Mouse (Mus musculus) olfactory bulb, adult 2 months (tissue): ENCODE data around the gene Trim25. TPM values are rescaled to one million over a fixed set of nuclear protein-coding genes. Genes with fewer than 3 reads are reported as not detected.

Source experiments
- H3K27ac ChIP-seq: fragments of 200-500 bp; 2 replicates; pipeline ENCODE4 v1.5.1; 2012; ENCODE audit warnings: low read depth, low read length; ENCODE audit not compliant: insufficient read depth
- H3K4me1 ChIP-seq: fragments of 200-500 bp; 2 replicates; pipeline ENCODE4 v1.6.1; 2012; ENCODE audit warnings: low read length; ENCODE audit not compliant: control insufficient read depth, insufficient read depth
- H3K4me3 ChIP-seq: fragments of 200-500 bp; 2 replicates; pipeline ENCODE4 v1.5.1; 2012; ENCODE audit warnings: mild to moderate bottlenecking, low read depth, low read length, moderate library complexity; ENCODE audit not compliant: insufficient read depth
- CTCF ChIP-seq: fragments of 200-500 bp; IDR thresholded peaks from 2 replicates; pipeline ENCODE4 v1.5.1; 2012; ENCODE audit warnings: low read depth, mild to moderate bottlenecking, low read length, moderate library complexity; ENCODE audit not compliant: insufficient read depth
- POLR2A ChIP-seq: fragments of 200-500 bp; IDR thresholded peaks from 2 replicates; pipeline ENCODE4 v1.6.1; 2012; ENCODE audit warnings: mild to moderate bottlenecking, low read depth, low read length, moderate library complexity; ENCODE audit not compliant: insufficient read depth
- WGBS: fragments of 180-500 bp; shearing (Covaris S2); methylation state at CpG from one replicate; pipeline ENCODE4 v1.1.7; 2018; 5-methylcytosine and 5-hydroxymethylcytosine counted together
- polyA plus RNA-seq: library from polyadenylated mRNA; stranded (reverse); fragments of >200 nt; gene quantifications from 2 replicates; pipeline ENCODE4 v1.2.4, GENCODE M21; 2012; ENCODE audit warnings: low replicate concordance; ENCODE audit not compliant: missing spikeins, insufficient read depth, insufficient read length

Gene Trim25
- not detected in 2 replicates for polyA plus RNA-seq

DNA sequence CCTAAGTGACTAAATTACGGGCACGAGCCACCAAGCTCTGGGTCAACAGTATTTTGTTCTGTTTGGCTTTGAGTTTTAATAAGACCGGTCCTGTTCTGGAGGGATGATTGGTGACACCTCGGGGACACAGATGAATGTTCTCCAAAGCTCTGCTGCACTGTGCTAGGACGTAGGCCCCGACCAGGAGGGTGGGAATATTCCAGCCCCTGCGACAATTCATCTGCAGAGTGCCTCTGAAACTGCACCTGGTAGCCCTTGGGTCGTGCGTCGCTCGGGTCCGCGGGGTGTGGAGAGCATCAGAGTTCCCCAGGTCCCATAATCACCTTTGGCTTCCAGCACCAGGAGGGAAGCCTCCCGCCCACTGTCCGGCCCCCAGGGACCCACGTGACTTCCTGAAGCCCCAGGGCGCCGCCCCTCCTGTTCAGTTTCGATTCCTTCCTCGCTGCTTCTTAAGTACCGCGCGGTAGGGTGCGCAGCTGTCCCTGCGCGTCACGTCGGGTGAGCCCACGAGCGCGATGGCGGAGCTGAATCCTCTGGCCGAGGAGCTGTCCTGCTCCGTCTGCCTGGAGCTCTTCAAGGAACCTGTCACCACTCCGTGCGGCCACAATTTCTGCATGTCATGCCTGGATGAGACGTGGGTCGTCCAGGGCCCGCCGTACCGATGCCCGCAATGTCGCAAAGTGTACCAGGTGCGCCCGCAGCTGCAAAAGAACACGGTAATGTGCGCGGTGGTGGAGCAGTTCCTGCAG, at the start of gene Trim25:
Gene Trim25, plus strand, starts transcription at position 403 of the 749 bp plus-strand sequence.
- WGBS, result 5% methylated on average over 48 of the region's 48 CpGs
- Histone ChIP-seq H3K4me3 (peak within 1 kb of the TSS; percentile 42), H3K4me1 (no peaks in the 10 kb centered on the region; the same call in 1 of the 2 replicates), H3K27ac (no peak within 1 kb of the TSS)
- no peak for TF ChIP-seq POLR2A
- no peak for TF ChIP-seq CTCF

DNA sequence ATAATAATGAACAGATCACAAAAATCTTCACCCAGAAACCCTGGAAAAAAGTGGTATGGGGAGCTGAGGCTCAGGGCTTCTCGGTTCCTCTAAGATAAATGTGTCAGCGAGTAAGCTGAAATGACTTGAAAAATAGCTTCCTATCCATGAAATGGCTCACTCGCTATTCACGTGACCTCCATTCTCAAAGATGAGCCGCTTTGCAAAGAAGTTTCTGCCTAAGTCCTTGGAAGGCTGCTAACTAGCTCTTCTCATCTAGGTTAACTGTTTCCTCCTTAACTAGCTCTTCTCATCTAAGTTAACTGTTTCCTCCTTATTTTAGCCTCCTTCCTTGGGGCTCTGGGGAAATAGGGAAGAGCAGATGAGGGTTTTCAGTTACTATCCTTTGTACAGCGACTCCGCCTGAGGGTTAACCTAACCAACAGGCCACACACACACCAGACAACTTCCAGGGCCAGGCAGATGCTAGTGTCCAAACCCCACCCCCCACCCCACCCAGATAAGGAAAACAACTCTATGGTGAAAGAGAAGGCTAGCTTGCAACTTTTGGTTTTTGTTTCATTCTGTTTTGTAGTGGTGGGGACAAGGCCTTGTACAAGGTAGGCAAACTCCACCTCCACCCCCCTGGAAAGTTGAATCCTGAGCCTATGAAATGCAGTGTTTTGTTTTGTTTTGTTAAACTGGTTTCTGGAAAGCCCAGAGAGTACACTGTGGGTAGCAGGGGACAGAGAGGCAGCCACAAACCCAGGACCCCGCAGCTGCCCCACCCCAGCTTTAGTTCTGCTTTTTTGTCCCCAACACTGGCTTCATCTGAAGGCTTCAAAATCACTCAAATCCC, 49.2 kb upstream of the Trim25 start:
- peaks cover 20% of the 10 kb centered on the region; the same call in 1 of the 2 replicates for H3K4me1 ChIP-seq
- 92% methylated on average over 8 of the region's 8 CpGs for WGBS
- no peak for TF ChIP-seq CTCF
- no peak for TF ChIP-seq POLR2A
- H3K4me3 ChIP-seq, result no peak overlapping the region
- no peak overlapping the region for H3K27ac ChIP-seq

DNA sequence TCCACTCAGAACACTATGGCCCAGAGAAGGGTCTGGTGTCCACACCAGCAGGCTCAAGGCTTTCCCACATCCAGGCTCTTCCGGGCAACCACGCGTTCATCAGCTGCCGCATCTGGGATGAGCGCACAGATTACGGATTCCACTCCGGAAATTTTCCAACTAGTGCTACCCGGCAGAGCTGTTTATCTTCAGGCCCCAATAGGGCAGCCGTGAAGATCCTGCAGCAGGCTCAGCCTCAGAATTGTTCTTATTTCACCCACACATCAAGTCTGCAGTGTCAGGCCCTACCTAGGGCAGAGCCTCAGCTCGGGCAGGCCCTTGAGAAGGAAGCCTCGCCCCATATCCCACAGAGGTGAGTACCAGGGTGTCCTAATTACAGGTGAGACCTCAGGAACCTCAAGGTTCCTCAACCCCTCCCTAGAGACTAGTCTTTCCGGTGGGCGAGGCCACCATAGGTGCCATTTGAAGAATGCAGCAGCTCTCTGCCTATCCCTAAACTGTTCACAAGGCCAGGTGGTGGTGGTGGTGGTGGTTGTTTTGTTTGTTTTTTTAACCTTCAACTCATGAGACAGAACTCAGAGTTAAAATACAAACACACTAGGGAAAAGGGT, 48.4 kb upstream of the Trim25 start:
- Histone ChIP-seq H3K4me1 (peaks cover 20% of the 10 kb centered on the region; the same call in 1 of the 2 replicates), H3K4me3 (no peak overlapping the region), H3K27ac (no peak overlapping the region)
- TF ChIP-seq CTCF (no peak), POLR2A (no peak)
- 89% methylated on average over 13 of the region's 13 CpGs for WGBS

DNA sequence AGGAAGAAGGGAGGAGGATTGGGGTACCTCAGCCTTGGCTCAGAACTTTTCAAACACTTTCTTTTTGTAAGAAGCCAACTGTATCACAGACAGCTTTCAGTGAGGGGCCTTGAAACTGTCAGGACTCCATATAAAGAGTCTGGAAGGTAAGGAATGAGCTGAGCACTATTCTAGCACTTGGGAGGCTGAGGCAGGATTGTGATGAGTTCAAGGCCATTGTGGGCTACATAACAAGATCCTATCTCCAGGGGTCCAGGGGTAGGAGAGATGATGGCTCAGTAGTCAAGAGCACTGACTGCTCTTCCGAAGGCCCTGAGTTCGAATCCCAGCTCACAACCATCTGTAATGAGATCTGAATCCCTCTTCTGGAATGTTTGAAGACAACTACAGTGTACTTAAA, 47.6 kb upstream of the Trim25 start:
- H3K4me1 ChIP-seq, result peaks cover 20% of the 10 kb centered on the region; the same call in 1 of the 2 replicates
- no peak for TF ChIP-seq POLR2A
- TF ChIP-seq CTCF, result no peak
- no peak overlapping the region for H3K27ac ChIP-seq
- WGBS, result 96% methylated on average over 2 of the region's 2 CpGs
- no peak overlapping the region for H3K4me3 ChIP-seq

DNA sequence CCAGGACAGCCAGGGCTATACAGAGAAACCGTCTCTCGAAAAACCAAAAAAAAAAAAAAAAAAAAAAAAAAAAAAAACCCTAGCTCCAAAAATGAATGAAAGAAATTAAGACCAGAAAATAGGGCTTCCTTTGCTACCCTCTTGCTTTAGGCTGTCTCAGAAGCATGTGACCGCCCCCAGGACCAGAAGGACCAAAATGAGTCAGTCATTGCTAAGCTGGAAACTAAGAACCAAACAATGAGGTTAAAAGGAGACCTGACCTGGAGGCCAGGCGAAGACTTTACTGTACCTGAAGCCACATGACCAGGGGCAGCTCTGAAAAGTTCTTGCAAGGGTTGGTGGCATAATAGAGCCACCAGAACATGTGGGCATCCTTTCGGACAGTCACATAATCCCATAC, 47.1 kb upstream of the Trim25 start:
- 91% methylated on average over 5 of the region's 5 CpGs for WGBS
- Histone ChIP-seq H3K4me1 (peaks cover 20% of the 10 kb centered on the region; the same call in 1 of the 2 replicates), H3K4me3 (no peak overlapping the region), H3K27ac (no peak overlapping the region)
- TF ChIP-seq CTCF (no peak), POLR2A (no peak)

DNA sequence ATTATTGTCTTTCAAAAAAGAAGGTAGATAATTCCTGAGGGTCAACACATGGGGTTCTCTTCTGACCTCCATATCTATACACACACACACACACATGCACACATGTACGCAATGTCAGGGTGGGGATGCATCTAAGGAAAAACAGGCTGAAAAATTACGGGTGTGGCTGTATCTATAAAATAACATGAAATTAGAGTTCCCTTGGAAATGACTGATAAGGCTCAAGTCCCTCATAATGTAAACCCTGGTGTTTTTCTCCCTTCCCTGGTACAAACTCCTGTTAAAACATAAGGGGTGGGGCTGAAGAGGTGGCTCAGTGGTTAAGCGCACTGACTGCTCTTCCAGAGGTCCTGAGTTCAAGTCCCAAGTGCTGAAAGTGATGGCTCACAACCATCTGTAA, 45.6 kb upstream of the Trim25 start:
- WGBS, result 91% methylated on average over 3 of the region's 3 CpGs
- Histone ChIP-seq H3K4me1 (peaks cover 16% of the 10 kb centered on the region; the same call in 1 of the 2 replicates), H3K4me3 (no peak overlapping the region), H3K27ac (no peak overlapping the region)
- no peak for TF ChIP-seq POLR2A
- TF ChIP-seq CTCF, result no peak

DNA sequence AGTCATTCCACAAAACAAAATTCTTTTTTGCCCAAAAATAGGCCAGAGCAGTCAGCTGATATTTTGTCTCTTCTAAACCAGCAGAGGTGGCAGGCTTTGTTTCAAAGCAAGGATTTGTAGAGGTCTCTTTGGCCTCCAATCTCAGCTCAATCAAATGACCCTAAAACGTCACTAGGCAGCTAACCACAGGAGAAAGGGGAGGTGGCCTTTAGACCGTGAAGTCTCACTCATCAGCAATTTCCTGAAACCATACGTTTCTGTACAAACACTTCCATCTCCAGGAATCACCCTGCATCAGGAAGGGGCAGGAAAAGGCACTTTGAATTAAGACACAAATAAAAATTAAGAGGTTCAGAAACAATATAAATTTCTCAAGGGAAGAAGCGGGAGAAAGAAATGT, 44.4 kb upstream of the Trim25 start:
- Histone ChIP-seq H3K27ac (no peak overlapping the region), H3K4me1 (peaks cover 8% of the 10 kb centered on the region; the same call in 1 of the 2 replicates), H3K4me3 (peak overlapping the region; percentile 65)
- WGBS, result under 1% methylated on average over 4 of the region's 4 CpGs
- no peak for TF ChIP-seq CTCF
- TF ChIP-seq POLR2A, result no peak

DNA sequence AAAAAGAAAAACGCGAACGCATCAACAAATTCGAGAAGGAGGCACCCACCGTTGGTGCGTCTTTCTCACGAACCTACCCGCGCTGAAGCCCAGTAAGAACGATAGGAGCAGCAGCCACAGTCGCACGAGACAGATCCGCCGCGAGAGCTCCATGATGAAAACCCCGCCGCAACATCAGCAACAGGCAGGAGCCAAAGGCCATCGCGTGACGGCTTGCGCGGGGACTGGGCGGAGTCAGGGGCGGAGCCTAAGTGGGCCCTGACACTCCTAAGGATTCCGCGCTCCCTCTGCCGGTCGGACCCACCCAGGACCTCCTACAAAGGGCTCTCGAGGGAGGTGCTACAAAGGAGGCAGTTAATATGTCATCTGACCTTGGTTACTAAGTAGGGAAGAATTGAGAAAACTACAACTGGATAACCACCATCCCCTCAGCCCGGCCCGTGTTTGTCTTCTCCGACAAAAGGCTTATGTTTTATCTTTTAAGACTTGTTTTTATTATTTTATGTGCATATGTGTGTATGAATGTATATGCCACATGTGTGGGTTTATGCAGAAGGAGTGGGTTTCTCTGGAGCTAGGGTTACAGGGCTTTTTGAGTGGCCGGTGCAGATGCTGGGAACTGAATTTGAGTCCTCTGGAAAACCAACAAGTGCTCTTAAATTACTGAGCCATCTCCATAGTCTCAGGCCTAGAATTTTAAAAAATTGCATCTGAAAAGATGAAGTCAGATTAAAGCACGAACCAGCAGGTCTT, 43.8 kb upstream of the Trim25 start, which contains the start of gene Scpep1:
Gene Scpep1, minus strand, starts transcription at position 249 of the 753 bp plus-strand sequence.
- H3K4me1 ChIP-seq, result peaks cover 7% of the 10 kb centered on the region; the same call in 1 of the 2 replicates
- peak within 1 kb of the TSS; percentile 65 for H3K4me3 ChIP-seq
- no peak within 1 kb of the TSS for H3K27ac ChIP-seq
- TF ChIP-seq POLR2A, result 0 out of 2 replicates have a peak, but pooled peaks have one; percentile 43
- peak; percentile 78 for TF ChIP-seq CTCF
- WGBS, result 4% methylated on average over 34 of the region's 34 CpGs

DNA sequence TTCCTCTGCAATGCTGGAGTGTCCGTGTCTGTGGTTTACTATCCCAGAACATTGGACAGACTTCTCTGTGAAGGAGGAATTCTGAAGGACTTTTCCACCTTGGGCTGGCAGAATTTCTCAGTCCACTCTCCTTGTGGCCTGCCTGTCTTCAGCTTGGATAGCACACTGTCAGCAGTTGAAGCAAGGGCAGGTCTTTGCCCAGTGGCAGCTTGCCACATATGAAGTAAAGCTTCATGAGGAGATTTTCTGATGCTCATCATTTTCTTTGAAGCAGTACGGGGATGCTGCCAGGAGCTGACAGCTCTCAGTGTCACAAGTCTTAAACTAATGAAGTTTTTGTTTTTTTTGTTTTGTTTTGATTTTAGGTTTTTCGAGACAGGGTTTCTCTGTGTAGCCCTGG, 40.3 kb upstream of the Trim25 start:
- H3K27ac ChIP-seq, result no peak overlapping the region
- H3K4me3 ChIP-seq, result no peak overlapping the region
- H3K4me1 ChIP-seq, result no peaks in the 10 kb centered on the region
- TF ChIP-seq POLR2A (no peak), CTCF (no peak)
- 91% methylated on average over 3 of the region's 3 CpGs for WGBS
